Mouse (Mus musculus): ENCODE data around the gene Dnajb4.

GRCm38 (mm10) chr3:152211731-152212279 is 1.7 kb upstream of the Dnajb4 start:
- TF ChIP-seq CTCF (IDR thresholded peaks at IDR 0.05; ENCODE audit: extremely low read depth, insufficient read length, insufficient replicate concordance, low read depth, low read length), result no peak
- TF ChIP-seq POLR2A (IDR thresholded peaks at IDR 0.05; ENCODE audit: low read depth, low read length), result no peak
